Mouse (Mus musculus) c-Kit-positive CD71-positive TER-119-positive erythroid progenitor cells, embryonic 14.5 days (primary cell): ENCODE data around the gene Cd70.
A peak's percentile ranks its signal among the peaks of the same experiment; 100 is the strongest.

Source experiments
- DNase-seq: peaks from one replicate; pipeline ENCODE4 v3.0.0-alpha.2; 2013; ENCODE audit warnings: low spot score

Gene Cd70

GRCm38 (mm10) chr17:57098321-57098720 lies 51.3 kb downstream of the Cd70 start:
- no peak for DNase-seq

GRCm38 (mm10) chr17:57096623-57096920 lies 53.0 kb downstream of the Cd70 start:
- DNase-seq, result peak; percentile 65
